Mouse (Mus musculus) heart, embryonic 12.5 days (tissue): ENCODE results near the gene Slc9a8. TPM values are rescaled to one million over a fixed set of nuclear protein-coding genes. Genes with fewer than 3 reads are reported as not detected.

Experiments
- ATAC-seq: fragments of 200-750 bp; cut with Nextera tagmentation; 2 replicates; pipeline ENCODE4 v1.8.0; 2017; ENCODE audit warnings: moderate TSS enrichment, moderate library complexity; ENCODE audit not compliant: insufficient number of reproducible peaks, low FRiP score
- H3K27ac ChIP-seq: fragments of 300-500 bp; sonication (generic); 2 replicates; pipeline ENCODE4 v1.5.1; 2016; ENCODE audit warnings: mild to moderate bottlenecking, moderate library complexity; ENCODE audit not compliant: poor library complexity, severe bottlenecking
- H3K27me3 ChIP-seq: fragments of 300-500 bp; sonication (generic); replicated peaks from 2 replicates; pipeline ENCODE4 v1.6.1; 2016; ENCODE audit warnings: mild to moderate bottlenecking, moderate library complexity
- H3K36me3 ChIP-seq: fragments of 300-500 bp; sonication (generic); 2 replicates; pipeline ENCODE4 v1.6.1; 2016; ENCODE audit warnings: mild to moderate bottlenecking, moderate library complexity
- H3K4me1 ChIP-seq: fragments of 300-500 bp; sonication (generic); replicated peaks from 2 replicates; pipeline ENCODE4 v1.6.1; 2016; ENCODE audit warnings: mild to moderate bottlenecking
- H3K4me2 ChIP-seq: fragments of 300-500 bp; sonication (generic); 2 replicates; pipeline ENCODE4 v1.6.1; 2016; ENCODE audit warnings: mild to moderate bottlenecking, moderate library complexity
- H3K4me3 ChIP-seq: fragments of 300-500 bp; sonication (generic); 2 replicates; pipeline ENCODE4 v1.5.1; 2016; ENCODE audit warnings: mild to moderate bottlenecking
- H3K9ac ChIP-seq: fragments of 300-500 bp; sonication (generic); 2 replicates; pipeline ENCODE4 v1.6.1; 2016; ENCODE audit warnings: mild to moderate bottlenecking, moderate library complexity
- H3K9me3 ChIP-seq: fragments of 300-500 bp; sonication (generic); replicated peaks from 2 replicates; pipeline ENCODE4 v1.6.1; 2016; ENCODE audit warnings: mild to moderate bottlenecking, moderate library complexity
- WGBS: fragments of 180-500 bp; shearing (Covaris S2); methylation state at CpG from one replicate; pipeline ENCODE4 v1.1.7; 2016; 5-methylcytosine and 5-hydroxymethylcytosine counted together
- polyA plus RNA-seq: library from polyadenylated mRNA; unstranded; fragments of >200 nt; fragmentation: Nextera tagmentation; extraction: Ambion mirVana; gene quantifications from 2 replicates; pipeline ENCODE4 v1.2.1, GENCODE M21; 2016

Gene Slc9a8
- polyA plus RNA-seq, 1 experiment from 2014 or later = 22.6 TPM

DNA sequence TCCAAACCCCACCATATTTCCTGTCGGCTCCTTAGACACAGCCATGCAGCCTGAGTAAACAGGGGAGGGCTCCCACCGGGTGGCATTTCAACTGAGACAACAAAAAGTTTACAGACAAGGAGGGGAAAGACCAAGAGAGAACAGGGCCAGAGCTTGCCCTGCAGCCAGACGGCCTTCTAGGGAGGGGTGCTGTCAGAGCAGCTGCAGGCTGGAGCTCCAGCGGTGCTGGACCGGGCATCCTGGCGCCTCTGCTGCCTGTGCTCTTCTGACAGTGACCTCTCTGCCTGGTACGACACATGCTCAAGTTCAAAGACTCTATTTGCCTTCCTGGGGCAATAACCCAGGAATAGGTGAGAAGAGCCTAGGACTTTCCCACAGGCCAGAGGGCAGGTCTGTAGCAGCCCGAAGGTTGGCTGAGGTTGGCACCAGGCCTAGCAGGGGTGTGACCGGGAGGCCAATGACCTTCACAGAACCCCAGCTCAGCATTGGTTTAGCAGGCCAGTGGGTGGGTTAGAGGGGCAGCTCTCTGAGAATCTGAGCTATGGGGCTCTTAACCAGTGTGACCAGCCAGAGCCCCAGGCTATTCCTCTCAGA, 5.4 kb upstream of the Slc9a8 start:
- Histone ChIP-seq H3K4me1 (peaks cover 11% of the 10 kb centered on the region), H3K4me2 (no peak overlapping the region), H3K27ac (no peak overlapping the region), H3K9ac (no peak overlapping the region), H3K36me3 (no peaks in the 10 kb centered on the region), H3K9me3 (peaks cover 13% of the 10 kb centered on the region; the same call in 1 of the 2 replicates), H3K27me3 (no peaks in the 10 kb centered on the region), H3K4me3 (no peak overlapping the region)
- 66% methylated on average over 9 of the region's 9 CpGs for WGBS
- no peak for ATAC-seq

DNA sequence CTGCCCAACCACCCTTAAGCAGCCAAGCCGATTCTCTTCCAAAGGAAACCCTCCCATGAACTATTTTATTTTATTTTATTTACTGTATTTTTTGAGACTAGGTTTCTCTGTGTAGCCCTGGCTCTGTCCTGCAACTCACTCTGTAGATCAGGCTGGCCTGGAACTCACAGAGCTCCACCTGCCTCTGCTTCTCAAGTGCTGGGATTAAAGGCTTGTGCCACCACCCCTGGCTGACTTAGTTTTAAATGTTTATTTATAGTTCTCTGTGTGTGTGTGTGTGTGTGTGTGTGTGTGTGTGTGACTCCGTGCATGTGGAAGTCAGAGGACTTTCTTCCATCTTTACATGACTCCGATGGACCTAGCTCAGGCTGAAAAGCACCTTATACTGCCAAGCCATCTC, 4.5 kb upstream of the Slc9a8 start:
- no peaks in the 10 kb centered on the region for H3K27me3 ChIP-seq
- H3K36me3 ChIP-seq = no peaks in the 10 kb centered on the region
- peaks cover 11% of the 10 kb centered on the region for H3K4me1 ChIP-seq
- ATAC-seq = no peak
- no peak overlapping the region for H3K27ac ChIP-seq
- WGBS = 73% methylated on average over 3 of the region's 3 CpGs
- no peak overlapping the region for H3K4me3 ChIP-seq
- H3K9ac ChIP-seq = no peak overlapping the region
- no peak overlapping the region for H3K4me2 ChIP-seq
- peaks cover 13% of the 10 kb centered on the region; the same call in 1 of the 2 replicates for H3K9me3 ChIP-seq

DNA sequence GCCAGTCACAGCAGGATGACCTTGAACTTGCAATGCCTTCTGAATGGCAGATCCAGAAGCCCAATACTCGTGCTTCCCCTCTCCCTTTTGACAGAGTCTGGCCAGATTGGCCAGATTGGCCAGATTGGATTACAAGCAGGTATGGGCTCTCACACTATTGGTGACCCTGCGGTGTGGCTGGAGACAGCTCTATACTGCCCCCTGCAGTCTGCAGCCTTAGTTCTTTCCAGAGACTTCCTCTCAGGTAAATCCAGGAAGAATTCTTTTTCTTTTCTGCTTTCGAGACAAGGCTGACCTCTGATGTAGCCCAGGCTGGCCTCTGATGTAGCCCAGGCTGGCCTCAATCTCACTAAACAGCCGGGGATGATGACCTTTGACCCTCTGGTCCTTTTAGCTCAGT, 3.8 kb upstream of the Slc9a8 start:
- Histone ChIP-seq H3K4me3 (no peak overlapping the region), H3K27ac (no peak overlapping the region), H3K4me2 (no peak overlapping the region), H3K9me3 (peaks cover 13% of the 10 kb centered on the region; the same call in 1 of the 2 replicates), H3K36me3 (no peaks in the 10 kb centered on the region), H3K27me3 (no peaks in the 10 kb centered on the region), H3K4me1 (peaks cover 16% of the 10 kb centered on the region), H3K9ac (no peak overlapping the region)
- ATAC-seq = no peak
- 34% methylated on average over 4 of the region's 4 CpGs for WGBS

DNA sequence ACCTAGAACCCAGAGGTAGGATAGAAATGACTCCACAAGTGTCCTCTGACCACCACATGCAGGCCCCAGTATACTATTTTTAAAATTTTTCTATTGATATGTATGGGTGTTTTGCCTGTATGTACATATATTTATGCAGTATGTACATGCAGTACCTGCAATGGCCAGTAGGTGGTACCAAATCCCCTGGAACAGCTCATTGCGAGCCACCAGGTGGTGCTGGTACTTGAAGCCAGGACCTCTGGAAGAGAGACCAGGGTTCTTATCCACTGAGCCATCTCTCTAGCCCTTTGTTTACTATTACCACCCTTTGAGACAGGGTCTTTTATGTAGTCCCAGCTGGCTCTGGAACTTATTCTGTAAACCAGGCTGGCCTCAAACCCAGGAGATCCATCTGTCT, 2.3 kb upstream of the Slc9a8 start:
- Histone ChIP-seq H3K9ac (no peak overlapping the region), H3K4me2 (no peak overlapping the region), H3K27me3 (no peaks in the 10 kb centered on the region), H3K4me1 (peaks cover 17% of the 10 kb centered on the region), H3K27ac (no peak overlapping the region), H3K4me3 (no peak overlapping the region), H3K9me3 (0 out of 2 replicates have a peak, but pooled peaks cover 3% of the 10 kb centered on the region), H3K36me3 (peaks cover 6% of the 10 kb centered on the region)
- ATAC-seq = no peak
- WGBS = 52% methylated on average over 1 of the region's 1 CpGs

DNA sequence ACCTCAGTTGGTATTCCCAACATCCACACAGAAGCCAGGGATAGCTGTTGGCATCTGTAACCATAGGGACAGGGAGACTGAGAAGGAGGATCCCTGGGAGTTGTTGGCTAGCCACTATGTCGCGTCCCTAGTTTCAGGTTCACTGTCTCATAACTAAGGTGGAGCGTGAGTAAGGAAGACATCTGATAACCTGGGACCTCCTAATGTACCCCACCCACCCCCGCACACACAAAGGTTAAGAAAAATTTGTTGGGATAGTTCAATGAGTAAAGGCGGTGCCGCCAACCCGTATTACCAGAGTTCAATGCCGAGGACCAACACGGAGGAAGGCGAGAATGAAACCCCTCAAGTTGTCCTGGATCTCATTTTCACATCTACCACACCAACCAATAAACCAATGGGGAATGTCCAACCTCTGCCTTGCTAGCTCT, 686 bp upstream of the Slc9a8 start:
- Histone ChIP-seq H3K9me3 (no peaks in the 10 kb centered on the region), H3K4me1 (peaks cover 17% of the 10 kb centered on the region), H3K27ac (peak overlapping the region; percentile 99), H3K36me3 (peaks cover 23% of the 10 kb centered on the region), H3K4me3 (peak overlapping the region; percentile 95), H3K9ac (peak overlapping the region; percentile 95), H3K4me2 (peak overlapping the region; percentile 72), H3K27me3 (no peaks in the 10 kb centered on the region)
- WGBS = 19% methylated on average over 10 of the region's 10 CpGs
- ATAC-seq = no peak

DNA sequence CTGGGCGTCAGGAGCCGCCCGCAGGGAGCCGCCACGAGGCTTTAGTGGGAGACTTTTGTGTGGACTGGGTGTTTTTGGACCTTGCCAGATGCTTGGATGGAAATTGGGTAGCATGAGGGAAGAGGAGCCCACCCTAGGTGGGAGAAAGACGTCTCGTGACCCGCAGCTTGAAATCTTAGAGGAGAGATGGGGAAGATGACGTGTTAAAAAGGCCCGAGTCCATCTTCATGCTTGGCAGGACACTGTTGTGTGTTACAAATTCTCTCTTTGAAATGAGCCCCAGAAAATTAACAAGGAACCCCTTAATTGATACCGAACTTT, 598 bp downstream of the Slc9a8 start:
- Histone ChIP-seq H3K27ac (peak overlapping the region; percentile 99), H3K36me3 (peaks cover 35% of the 10 kb centered on the region), H3K9me3 (no peaks in the 10 kb centered on the region), H3K4me3 (peak overlapping the region; percentile 95), H3K4me2 (peak overlapping the region; percentile 72), H3K9ac (peak overlapping the region; percentile 95), H3K4me1 (peaks cover 14% of the 10 kb centered on the region), H3K27me3 (no peaks in the 10 kb centered on the region)
- 5% methylated on average over 11 of the region's 11 CpGs for WGBS
- ATAC-seq = 0 out of 2 replicates have a peak, but pooled peaks have one; percentile 0

DNA sequence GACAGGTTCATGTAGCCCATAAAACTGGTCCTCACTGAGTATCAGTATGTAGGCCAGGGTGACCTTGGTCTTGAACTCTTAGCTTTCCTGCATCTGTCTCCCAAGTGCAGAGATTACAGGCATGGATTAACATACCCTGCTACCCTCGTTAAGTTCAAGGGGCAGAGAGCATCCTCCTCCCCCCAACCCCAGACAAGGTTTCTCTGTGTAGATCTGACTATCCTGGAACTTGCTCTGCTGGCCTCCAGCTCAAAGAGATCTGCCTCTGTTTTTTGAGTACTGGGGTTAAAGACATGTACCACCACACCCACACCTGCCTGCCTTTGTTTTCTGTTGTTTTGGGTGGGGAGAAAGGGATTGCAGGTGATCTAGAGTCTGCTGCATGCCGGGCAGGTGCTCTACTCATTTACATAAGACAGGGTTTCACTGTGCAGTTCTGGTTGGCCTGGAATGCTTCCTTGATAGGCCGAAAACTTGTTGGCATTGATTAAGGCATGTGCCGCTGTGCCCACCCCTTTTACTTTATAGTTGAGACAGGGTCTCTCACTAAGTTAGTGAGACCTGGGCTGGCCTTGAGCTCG, 1.6 kb downstream of the Slc9a8 start:
- WGBS = 88% methylated on average over 5 of the region's 5 CpGs
- Histone ChIP-seq H3K4me1 (peaks cover 14% of the 10 kb centered on the region), H3K4me3 (no peak overlapping the region), H3K9ac (peak overlapping the region; percentile 95; the same call in 1 of the 2 replicates), H3K9me3 (no peaks in the 10 kb centered on the region), H3K4me2 (peak overlapping the region; percentile 72; the same call in 1 of the 2 replicates), H3K27me3 (no peaks in the 10 kb centered on the region), H3K27ac (no peak overlapping the region), H3K36me3 (peaks cover 45% of the 10 kb centered on the region)
- ATAC-seq = no peak

DNA sequence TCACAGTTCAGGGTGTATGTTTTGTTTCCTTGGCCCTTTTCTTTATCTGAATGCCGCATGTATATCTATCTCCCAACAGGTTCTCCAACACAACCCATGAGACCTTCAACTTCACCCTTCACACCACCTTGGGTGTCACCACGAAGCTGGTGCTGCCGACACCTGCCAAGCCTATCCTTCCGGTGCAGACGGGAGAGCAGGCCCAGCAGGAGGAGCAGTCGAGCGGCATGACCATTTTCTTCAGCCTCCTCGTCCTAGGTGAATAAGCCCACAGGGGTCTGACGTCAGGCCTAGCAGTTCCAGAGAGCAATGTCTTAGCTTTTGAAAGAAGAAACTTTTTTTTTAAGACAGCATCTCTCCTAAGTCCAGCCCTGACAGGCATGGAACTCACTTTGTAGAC, 2.5 kb downstream of the Slc9a8 start:
- Histone ChIP-seq H3K4me1 (peaks cover 14% of the 10 kb centered on the region), H3K9me3 (no peaks in the 10 kb centered on the region), H3K36me3 (peaks cover 50% of the 10 kb centered on the region), H3K9ac (no peak overlapping the region), H3K27ac (no peak overlapping the region), H3K4me2 (no peak overlapping the region), H3K4me3 (no peak overlapping the region), H3K27me3 (no peaks in the 10 kb centered on the region)
- WGBS = 75% methylated on average over 9 of the region's 9 CpGs
- ATAC-seq = no peak

DNA sequence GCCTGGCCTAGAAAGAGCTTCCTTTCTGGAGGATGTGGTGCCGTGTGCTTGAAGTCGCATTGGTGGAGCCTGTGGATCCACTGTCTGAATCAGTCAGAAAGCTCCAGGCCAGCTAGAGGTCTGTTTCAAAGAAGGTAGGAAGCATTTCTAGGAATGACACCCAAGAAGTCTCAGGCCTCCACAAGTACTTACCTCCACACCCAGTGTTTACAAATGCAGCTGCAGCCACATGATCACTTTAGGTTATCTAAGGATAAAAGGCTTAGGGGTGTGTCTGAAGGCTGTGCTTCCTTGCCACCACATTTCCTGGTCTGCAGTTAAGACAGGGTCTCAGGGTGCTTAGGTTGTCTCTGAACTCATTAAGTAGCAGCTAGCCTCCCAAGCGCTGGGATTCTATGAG, 3.0 kb downstream of the Slc9a8 start:
- H3K27ac ChIP-seq = no peak overlapping the region
- H3K4me2 ChIP-seq = no peak overlapping the region
- ATAC-seq = no peak
- peak overlapping the region; percentile 9; the same call in 1 of the 2 replicates for H3K9ac ChIP-seq
- no peaks in the 10 kb centered on the region for H3K9me3 ChIP-seq
- no peak overlapping the region for H3K4me3 ChIP-seq
- H3K4me1 ChIP-seq = peaks cover 14% of the 10 kb centered on the region
- WGBS = 94% methylated on average over 3 of the region's 3 CpGs
- H3K27me3 ChIP-seq = no peaks in the 10 kb centered on the region
- peaks cover 53% of the 10 kb centered on the region for H3K36me3 ChIP-seq

DNA sequence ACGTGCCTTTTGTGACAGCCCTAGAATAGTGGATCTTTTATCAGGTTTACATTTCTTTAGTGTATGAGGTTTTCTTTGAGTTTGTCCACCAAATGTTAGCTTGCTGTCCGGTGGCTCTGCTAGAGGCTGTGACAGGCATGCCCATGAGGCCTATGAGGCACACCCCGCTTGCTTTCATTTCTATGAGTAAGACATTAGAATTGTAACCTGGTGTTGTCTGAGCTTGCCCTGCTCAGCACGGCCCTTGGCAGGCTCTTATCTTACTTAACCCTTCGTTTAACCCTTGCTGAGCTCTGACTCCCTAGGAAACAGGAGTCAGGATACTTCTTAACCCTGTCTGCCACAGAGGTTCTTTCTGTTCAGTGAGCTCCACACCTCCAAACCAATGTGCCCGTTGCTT, 3.9 kb downstream of the Slc9a8 start:
- H3K9ac ChIP-seq = no peak overlapping the region
- H3K9me3 ChIP-seq = no peaks in the 10 kb centered on the region
- peaks cover 55% of the 10 kb centered on the region for H3K36me3 ChIP-seq
- H3K4me3 ChIP-seq = no peak overlapping the region
- no peak for ATAC-seq
- no peak overlapping the region for H3K27ac ChIP-seq
- no peaks in the 10 kb centered on the region for H3K27me3 ChIP-seq
- peaks cover 11% of the 10 kb centered on the region for H3K4me1 ChIP-seq
- H3K4me2 ChIP-seq = no peak overlapping the region
- WGBS = 64% methylated on average over 6 of the region's 6 CpGs

DNA sequence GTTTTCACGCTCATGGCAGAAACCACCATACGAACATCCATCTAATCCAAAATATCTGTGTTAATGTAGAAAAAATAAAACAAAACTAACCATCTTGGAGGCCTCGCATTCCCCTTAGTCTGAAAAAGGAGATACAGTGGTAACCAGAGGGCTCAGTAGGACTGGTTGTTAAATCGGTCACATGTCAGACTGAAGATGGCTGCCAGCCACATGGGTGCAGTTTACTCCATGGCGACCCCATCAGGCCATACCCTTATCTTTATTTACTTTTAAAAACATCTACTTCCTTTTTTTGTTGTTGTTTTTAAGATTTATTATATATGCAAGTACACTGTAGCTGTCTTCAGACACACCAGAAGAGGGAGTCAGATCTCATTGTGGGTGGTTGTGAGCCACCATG, 8.1 kb downstream of the Slc9a8 start:
- peaks cover 67% of the 10 kb centered on the region for H3K36me3 ChIP-seq
- no peak overlapping the region for H3K27ac ChIP-seq
- H3K4me3 ChIP-seq = no peak overlapping the region
- no peaks in the 10 kb centered on the region for H3K27me3 ChIP-seq
- H3K4me2 ChIP-seq = no peak overlapping the region
- no peak overlapping the region for H3K9ac ChIP-seq
- 93% methylated on average over 5 of the region's 5 CpGs for WGBS
- ATAC-seq = no peak
- no peaks in the 10 kb centered on the region for H3K9me3 ChIP-seq
- H3K4me1 ChIP-seq = no peaks in the 10 kb centered on the region; the same call in 1 of the 2 replicates
